Mouse (Mus musculus): ENCODE data around the gene Dcst1. TPM values are rescaled to one million over a fixed set of nuclear protein-coding genes. Genes with fewer than 3 reads are reported as not detected.

Dcst1 gene
- 0.71 and 0.76 TPM in 2 replicates for polyA plus RNA-seq (2016; fragmentation: Nextera tagmentation; extraction: Ambion mirVana)

DNA sequence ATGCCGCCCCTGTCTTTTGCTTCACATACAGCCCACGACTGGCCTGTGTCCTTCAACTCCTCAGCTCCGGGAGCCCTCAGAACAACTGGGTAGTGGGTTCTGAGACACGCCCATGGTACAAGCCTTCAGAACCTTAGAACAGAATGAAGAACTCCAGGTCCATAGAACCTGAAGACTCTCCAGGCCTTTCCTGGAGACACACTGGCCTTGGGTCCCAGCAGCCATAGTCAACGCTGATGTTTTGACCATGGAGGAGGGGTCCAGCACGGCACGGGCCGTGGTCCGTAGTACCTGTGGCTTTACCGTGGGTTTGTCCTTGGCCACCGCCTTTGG is at the start of gene Dcst1:
Gene Dcst1, minus strand, starts transcription at position 101 of the 333 bp plus-strand sequence.
- no peaks in the 10 kb centered on the region for H3K4me1 ChIP-seq
- no peak within 1 kb of the TSS for H3K4me2 ChIP-seq (replicated peaks)
- WGBS = 83% methylated on average over 11 of the region's 11 CpGs
- H3K27ac ChIP-seq = no peak within 1 kb of the TSS
- no peak within 1 kb of the TSS for H3K9ac ChIP-seq
- no peaks in the 10 kb centered on the region for H3K9me3 ChIP-seq (replicated peaks)
- H3K4me3 ChIP-seq = no peak within 1 kb of the TSS
- no peaks in the 10 kb centered on the region for H3K36me3 ChIP-seq
- ATAC-seq (ENCODE audit: low FRiP score) = no peak
- H3K27me3 ChIP-seq = 0 out of 2 replicates have a peak, but pooled peaks cover 6% of the 10 kb centered on the region

- WGBS = 6% methylated on average over 28 of the region's 28 CpGs
- peak within 1 kb of the TSS; percentile 60 for H3K9ac ChIP-seq
- H3K4me1 ChIP-seq = peaks cover 20% of the 10 kb centered on the region
- H3K27me3 ChIP-seq = no peaks in the 10 kb centered on the region
- H3K4me3 ChIP-seq = peak within 1 kb of the TSS; percentile 44
- H3K36me3 ChIP-seq = peaks cover 25% of the 10 kb centered on the region
- ATAC-seq (ENCODE audit: low FRiP score) = peak; percentile 100
- H3K9me3 ChIP-seq (replicated peaks) = no peaks in the 10 kb centered on the region
- peak within 1 kb of the TSS; percentile 40 for H3K27ac ChIP-seq
- peak within 1 kb of the TSS; percentile 65 for H3K4me2 ChIP-seq (replicated peaks)
Measured at GRCm38 (mm10) chr3:89411490-89412393, 46.7 kb upstream of the Dcst1 start, which contains the start of gene Flad1. Gene Flad1 (minus strand): TSS chr3:89411870.

DNA sequence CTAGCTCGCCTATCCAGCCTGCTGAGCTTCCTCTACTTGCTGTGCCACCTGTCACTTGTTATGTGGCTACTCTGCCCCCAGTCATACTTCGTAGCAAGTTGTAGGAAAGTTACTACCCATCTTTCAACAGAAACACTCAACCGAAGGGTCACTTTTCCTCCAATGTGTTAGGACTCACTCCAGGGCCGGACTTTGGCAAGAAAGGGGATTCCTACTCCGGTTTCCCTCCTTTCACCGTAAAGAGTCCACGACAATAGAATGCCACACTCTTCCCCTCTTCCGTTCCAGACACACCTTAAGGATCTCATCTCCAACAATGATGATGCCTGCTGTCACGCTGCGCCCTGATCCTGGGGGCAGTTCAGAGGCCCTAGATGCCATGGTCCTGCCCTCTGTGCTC is 45.8 kb upstream of the Dcst1 start:
- Histone ChIP-seq H3K27ac (peak overlapping the region; percentile 40; the same call in 1 of the 2 replicates), H3K4me1 (peaks cover 15% of the 10 kb centered on the region), H3K27me3 (no peaks in the 10 kb centered on the region), H3K36me3 (peaks cover 20% of the 10 kb centered on the region), H3K4me3 (peak overlapping the region; percentile 44), H3K9me3 (replicated peaks) (no peaks in the 10 kb centered on the region), H3K9ac (peak overlapping the region; percentile 60), H3K4me2 (replicated peaks) (peak overlapping the region; percentile 65)
- no peak for ATAC-seq (ENCODE audit: low FRiP score)
- WGBS = 82% methylated on average over 10 of the region's 10 CpGs

DNA sequence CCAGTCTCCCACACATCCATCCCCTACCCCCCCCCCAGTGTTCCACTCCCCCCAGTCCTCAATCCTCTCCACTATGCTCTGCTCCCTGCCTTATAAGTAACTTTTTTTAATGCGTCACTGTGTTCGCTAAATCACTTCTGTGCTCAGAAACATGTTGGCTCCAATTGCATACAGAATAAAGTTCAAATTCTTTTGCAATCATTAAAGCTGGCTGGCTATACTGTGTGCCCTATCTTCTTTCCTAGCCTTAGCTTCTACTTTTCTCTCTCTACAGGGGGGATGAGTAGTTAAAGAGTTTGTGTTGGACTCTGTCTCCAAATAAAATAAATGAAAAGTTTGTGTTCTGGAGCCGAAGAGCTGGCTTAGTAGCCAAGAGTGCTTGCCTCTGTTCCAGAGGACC is 44.6 kb upstream of the Dcst1 start:
- Histone ChIP-seq H3K27me3 (no peaks in the 10 kb centered on the region), H3K9me3 (replicated peaks) (no peaks in the 10 kb centered on the region), H3K4me2 (replicated peaks) (no peak overlapping the region), H3K36me3 (peaks cover 16% of the 10 kb centered on the region), H3K4me1 (peaks cover 15% of the 10 kb centered on the region), H3K9ac (no peak overlapping the region), H3K4me3 (no peak overlapping the region), H3K27ac (no peak overlapping the region)
- 92% methylated on average over 3 of the region's 3 CpGs for WGBS
- no peak for ATAC-seq (ENCODE audit: low FRiP score)

- Histone ChIP-seq H3K9me3 (replicated peaks) (no peaks in the 10 kb centered on the region), H3K36me3 (peaks cover 16% of the 10 kb centered on the region)
- WGBS = 62% methylated on average over 16 of the region's 16 CpGs
Measured at GRCm38 (mm10) chr3:89408448-89408847, 43.4 kb upstream of the Dcst1 start.

GRCm38 (mm10) chr3:89406887-89407286 is 41.8 kb upstream of the Dcst1 start:
- WGBS = 92% methylated on average over 6 of the region's 6 CpGs
- Histone ChIP-seq H3K9me3 (replicated peaks) (no peaks in the 10 kb centered on the region), H3K4me3 (no peak overlapping the region), H3K4me2 (replicated peaks) (no peak overlapping the region), H3K27me3 (no peaks in the 10 kb centered on the region), H3K9ac (no peak overlapping the region), H3K4me1 (peaks cover 12% of the 10 kb centered on the region), H3K36me3 (peaks cover 32% of the 10 kb centered on the region), H3K27ac (no peak overlapping the region)
- ATAC-seq (ENCODE audit: low FRiP score) = no peak

More at GRCm38 (mm10) chr3:89408448-89408847, 43.4 kb upstream of the Dcst1 start:
- no peak for ATAC-seq (ENCODE audit: low FRiP score)
- peaks cover 15% of the 10 kb centered on the region for H3K4me1 ChIP-seq
- no peak overlapping the region for H3K4me3 ChIP-seq
- no peak overlapping the region for H3K27ac ChIP-seq
- H3K9ac ChIP-seq = no peak overlapping the region
- no peak overlapping the region for H3K4me2 ChIP-seq (replicated peaks)
- no peaks in the 10 kb centered on the region for H3K27me3 ChIP-seq

GRCm38 (mm10) chr3:89402693-89403092 is 37.6 kb upstream of the Dcst1 start, which contains the start of gene Lenep:
Gene Lenep (minus strand): TSS chr3:89402793.
- ATAC-seq (ENCODE audit: low FRiP score) = no peak
- peaks cover 40% of the 10 kb centered on the region for H3K36me3 ChIP-seq
- no peak within 1 kb of the TSS for H3K27ac ChIP-seq
- H3K4me3 ChIP-seq = no peak within 1 kb of the TSS
- no peaks in the 10 kb centered on the region for H3K27me3 ChIP-seq
- WGBS = 69% methylated on average over 5 of the region's 5 CpGs
- H3K9me3 ChIP-seq (replicated peaks) = no peaks in the 10 kb centered on the region
- H3K4me2 ChIP-seq (replicated peaks) = no peak within 1 kb of the TSS
- H3K4me1 ChIP-seq = no peaks in the 10 kb centered on the region
- H3K9ac ChIP-seq = no peak within 1 kb of the TSS

- WGBS = 89% methylated on average over 7 of the region's 7 CpGs
- H3K36me3 ChIP-seq = peaks cover 40% of the 10 kb centered on the region
- no peaks in the 10 kb centered on the region for H3K9me3 ChIP-seq (replicated peaks)
- H3K27me3 ChIP-seq = peaks cover under 1% of the 10 kb centered on the region; the same call in 1 of the 2 replicates
- no peak overlapping the region for H3K27ac ChIP-seq
- no peak overlapping the region for H3K4me3 ChIP-seq
- H3K4me1 ChIP-seq = peaks cover 5% of the 10 kb centered on the region; the same call in 1 of the 2 replicates
- H3K4me2 ChIP-seq (replicated peaks) = no peak overlapping the region
- no peak for ATAC-seq (ENCODE audit: low FRiP score)
- no peak overlapping the region for H3K9ac ChIP-seq
Measured at GRCm38 (mm10) chr3:89401329-89401728, 36.3 kb upstream of the Dcst1 start.

DNA sequence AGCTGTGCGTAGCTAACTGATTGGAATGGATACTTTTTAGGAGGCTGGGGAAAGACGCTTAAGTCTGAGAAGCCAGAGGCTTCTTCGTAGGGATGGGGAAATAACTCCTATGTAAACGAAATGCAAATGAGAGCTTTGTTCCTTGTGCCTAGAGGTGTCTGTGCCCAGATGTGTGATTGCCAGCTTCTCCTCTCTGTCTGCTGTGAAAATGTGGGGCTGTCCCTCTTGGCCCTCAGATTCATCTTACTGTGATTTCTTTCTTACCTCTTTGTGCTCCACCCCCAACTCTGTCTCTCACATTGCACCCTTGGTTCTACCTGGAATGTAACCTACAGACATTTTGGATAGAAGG is 31.6 kb upstream of the Dcst1 start:
- Histone ChIP-seq H3K27me3 (peaks cover 28% of the 10 kb centered on the region), H3K27ac (no peak overlapping the region), H3K9me3 (replicated peaks) (no peaks in the 10 kb centered on the region), H3K4me2 (replicated peaks) (peak overlapping the region; percentile 100), H3K4me3 (peak overlapping the region; percentile 55; the same call in 1 of the 2 replicates), H3K36me3 (peaks cover 5% of the 10 kb centered on the region; the same call in 1 of the 2 replicates), H3K4me1 (peaks cover 47% of the 10 kb centered on the region), H3K9ac (0 out of 2 replicates have a peak overlapping the region, but pooled peaks have one; percentile 1)
- no peak for ATAC-seq (ENCODE audit: low FRiP score)
- WGBS = under 1% methylated on average over 4 of the region's 4 CpGs

GRCm38 (mm10) chr3:89395806-89396653 is 31.0 kb upstream of the Dcst1 start:
- under 1% methylated on average over 43 of the region's 44 CpGs for WGBS
- Histone ChIP-seq H3K36me3 (no peaks in the 10 kb centered on the region), H3K4me2 (replicated peaks) (peak overlapping the region; percentile 100), H3K4me1 (peaks cover 53% of the 10 kb centered on the region), H3K27ac (no peak overlapping the region), H3K4me3 (peak overlapping the region; percentile 55), H3K27me3 (peaks cover 33% of the 10 kb centered on the region), H3K9ac (peak overlapping the region; percentile 56), H3K9me3 (replicated peaks) (no peaks in the 10 kb centered on the region)
- no peak for ATAC-seq (ENCODE audit: low FRiP score)

GRCm38 (mm10) chr3:89395419-89395805 is 30.4 kb upstream of the Dcst1 start:
- Histone ChIP-seq H3K9ac (0 out of 2 replicates have a peak overlapping the region, but pooled peaks have one; percentile 32), H3K4me2 (replicated peaks) (peak overlapping the region; percentile 100), H3K4me3 (peak overlapping the region; percentile 55), H3K27me3 (peaks cover 39% of the 10 kb centered on the region), H3K4me1 (peaks cover 59% of the 10 kb centered on the region), H3K27ac (no peak overlapping the region), H3K36me3 (no peaks in the 10 kb centered on the region), H3K9me3 (replicated peaks) (no peaks in the 10 kb centered on the region)
- 2% methylated on average over 10 of the region's 10 CpGs for WGBS
- no peak for ATAC-seq (ENCODE audit: low FRiP score)

GRCm38 (mm10) chr3:89394894-89395256 is 29.8 kb upstream of the Dcst1 start:
- WGBS = under 1% methylated on average over 12 of the region's 12 CpGs
- peak overlapping the region; percentile 55 for H3K4me3 ChIP-seq
- H3K4me1 ChIP-seq = peaks cover 62% of the 10 kb centered on the region
- H3K27me3 ChIP-seq = peaks cover 44% of the 10 kb centered on the region
- H3K9ac ChIP-seq = peak overlapping the region; percentile 32; the same call in 1 of the 2 replicates
- no peak; the same call in 1 of the 2 replicates for ATAC-seq (ENCODE audit: low FRiP score)
- no peaks in the 10 kb centered on the region for H3K9me3 ChIP-seq (replicated peaks)
- no peaks in the 10 kb centered on the region for H3K36me3 ChIP-seq
- no peak overlapping the region for H3K27ac ChIP-seq
- peak overlapping the region; percentile 100 for H3K4me2 ChIP-seq (replicated peaks)

Data from hindbrain, embryonic 12.5 days (tissue).